Mouse (Mus musculus) liver, postnatal 0 days (tissue): Measurements from ENCODE around the gene Ttll5.

ENCODE experiments used
- CTCF ChIP-seq: sonication (generic); IDR thresholded peaks from 2 replicates; pipeline ENCODE4 v1.5.1; 2016; ENCODE audit warnings: antibody characterized with exemption, low read depth
- EP300 ChIP-seq: IDR thresholded peaks from 2 replicates; pipeline ENCODE4 v1.6.1; 2016; ENCODE audit warnings: antibody characterized with exemption, low read depth, mild to moderate bottlenecking

- TF ChIP-seq CTCF, result no peak
- no peak for TF ChIP-seq EP300
Measured at GRCm38 (mm10) chr12:85929711-85930110, 105.3 kb downstream of the Ttll5 start.
